Mouse (Mus musculus) skeletal muscle tissue, postnatal 0 days (tissue): Measurements from ENCODE around the gene Wdr25. TPM values are rescaled to one million over a fixed set of nuclear protein-coding genes. Genes with fewer than 3 reads are reported as not detected.

ENCODE experiments used
- polyA plus RNA-seq: library from polyadenylated mRNA; unstranded; fragments of >200 nt; fragmentation: Nextera tagmentation; extraction: Ambion mirVana; gene quantifications from 2 replicates; pipeline ENCODE4 v1.2.1, GENCODE M21; 2015

Gene Wdr25
- 4.1 and 4.6 TPM in 2 replicates for polyA plus RNA-seq

DNA sequence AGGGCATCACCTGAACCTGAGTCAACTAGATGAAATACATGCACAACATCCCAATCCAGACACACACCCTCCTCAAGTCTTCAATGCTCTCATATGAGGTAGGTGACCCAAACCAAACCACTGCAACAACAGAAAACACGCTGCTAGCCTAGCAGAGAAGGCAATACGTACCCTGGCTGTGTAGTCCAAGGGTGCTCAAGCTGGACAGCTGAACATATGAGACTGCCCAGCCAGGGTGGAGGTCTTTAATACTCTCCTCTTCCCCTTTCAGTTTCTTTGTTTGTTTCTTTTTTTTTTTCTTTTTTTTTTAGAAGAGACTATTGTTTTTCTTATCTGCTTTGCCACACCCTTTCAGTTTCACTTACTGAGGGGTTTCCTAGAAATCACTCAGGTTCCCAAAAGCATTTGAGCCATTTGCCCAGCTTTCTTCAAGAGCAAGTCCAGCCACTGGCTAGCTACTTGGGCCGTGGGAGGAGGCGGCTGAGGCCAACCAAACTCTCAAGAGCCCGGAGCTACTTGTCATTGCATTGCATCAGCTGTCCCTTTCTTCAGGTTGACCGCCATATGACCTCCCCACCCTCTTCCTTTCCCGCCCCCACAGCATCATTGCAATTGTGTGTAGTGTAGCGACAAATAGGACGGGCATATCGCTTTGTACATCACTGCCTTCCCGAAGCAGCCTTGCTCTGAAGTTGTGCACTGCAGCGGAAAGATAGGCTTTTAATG is at the start of gene Wdr25:
Gene Wdr25 (plus strand): TSS at position 643 of the 726 bp plus-strand sequence.

GRCm38 (mm10) chr12:108893715-108894431 is 442 bp downstream of the Wdr25 start, which contains the start of gene Wars:
Wars (minus strand) TSS chr12:108894174.

GRCm38 (mm10) chr12:109068167-109068653 is 174.8 kb downstream of the Wdr25 start, which contains the start of gene Begain:
Begain (minus strand) TSS chr12:109068217.

Other genes with a start within 250 kb of the Wdr25 start
- 0.60 TPM in 1 of 2 replicates, not detected in the other for gene Degs2, start 191.3 kb upstream of the Wdr25 start, polyA plus RNA-seq
- gene Yy1, start 100.7 kb upstream of the Wdr25 start, polyA plus RNA-seq = 6.8 and 7.6 TPM in 2 replicates
- 2.4 and 2.5 TPM in 2 replicates for gene Slc25a29, start 57.7 kb upstream of the Wdr25 start, polyA plus RNA-seq
- gene Slc25a47, start 57.6 kb upstream of the Wdr25 start, polyA plus RNA-seq = 4.1 and 4.9 TPM in 2 replicates
- gene Wars, start 543 bp downstream of the Wdr25 start, polyA plus RNA-seq = 28.1 and 34.8 TPM in 2 replicates
- gene Begain, start 174.6 kb downstream of the Wdr25 start, polyA plus RNA-seq = 2.6 and 3.3 TPM in 2 replicates